Mouse (Mus musculus): Measurements from ENCODE around the gene Tph2.

Tph2 gene

DNA sequence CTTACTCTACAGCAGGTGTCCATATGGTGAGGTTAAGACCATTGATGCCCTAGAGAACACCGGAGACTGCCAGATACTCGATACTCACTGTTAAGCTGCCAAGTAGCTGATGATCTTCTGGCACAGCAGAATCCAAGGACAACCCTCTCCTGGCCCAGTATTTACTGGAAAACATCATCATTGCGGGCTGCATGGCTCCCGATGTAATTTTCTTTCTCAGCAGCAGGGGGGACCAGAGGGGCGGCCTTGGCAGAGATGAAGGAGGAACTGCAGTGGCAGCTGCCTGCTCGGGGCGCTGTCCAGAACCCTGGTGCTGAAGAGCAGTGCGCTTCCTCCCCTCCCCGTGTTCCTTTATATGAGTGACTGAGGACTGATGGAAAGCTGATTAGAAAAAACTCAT lies at the start of gene Tph2:
Gene Tph2, minus strand, starts transcription at position 326 of the 400 bp plus-strand sequence.
- in situ Hi-C loops (cut with MboI, MseI): loop anchor here in 1 of 2 experiments (25.0 kb wide), 1 partner anchor 1003 kb away; no protein-coding TSS in a partner anchor

DNA sequence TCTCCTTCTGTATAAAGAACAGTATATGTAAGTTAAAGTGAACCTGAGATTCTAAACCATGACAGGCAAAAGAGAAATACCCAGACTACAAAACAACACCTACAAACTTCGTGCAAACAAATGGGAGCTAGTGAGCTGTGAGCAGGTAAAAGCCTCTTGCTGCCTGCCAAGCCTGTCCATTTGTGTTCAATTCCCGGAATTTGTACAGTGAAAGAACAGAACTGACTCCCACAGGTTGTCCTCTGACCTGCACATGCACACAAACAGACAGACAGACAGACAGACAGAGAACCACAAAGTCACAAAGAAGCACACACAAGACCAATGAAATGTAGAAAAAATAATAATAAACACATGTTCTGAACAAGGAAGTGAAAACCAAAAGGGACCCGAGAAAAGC lies 49.0 kb upstream of the Tph2 start:
- in situ Hi-C loops (cut with MboI, MseI): loop anchor here in 1 of 2 experiments (10.0 kb wide), 1 partner anchor 171 kb away; no protein-coding TSS in a partner anchor

DNA sequence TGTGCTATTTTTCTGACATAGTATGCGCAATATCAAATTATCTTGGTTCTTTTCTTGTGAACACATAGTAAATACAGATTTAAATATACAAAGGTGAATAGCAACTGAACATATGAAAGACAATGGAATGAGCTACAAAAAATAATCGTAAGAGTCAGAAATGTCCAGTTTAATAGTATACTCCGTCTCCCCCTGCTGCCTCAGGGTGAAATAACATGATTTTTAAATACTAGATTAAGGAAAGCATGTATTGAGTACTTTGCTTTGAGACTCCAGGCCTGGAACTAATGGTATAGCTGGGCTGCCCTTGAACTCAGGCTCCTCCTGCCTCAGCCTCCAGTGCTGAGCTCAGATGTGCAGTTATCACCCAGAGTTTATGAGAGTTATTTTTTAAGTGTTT lies 47.7 kb upstream of the Tph2 start:
- in situ Hi-C loops (cut with MboI, MseI): loop anchor here in 1 of 2 experiments (10.0 kb wide), 1 partner anchor 172 kb away; no protein-coding TSS in a partner anchor

DNA sequence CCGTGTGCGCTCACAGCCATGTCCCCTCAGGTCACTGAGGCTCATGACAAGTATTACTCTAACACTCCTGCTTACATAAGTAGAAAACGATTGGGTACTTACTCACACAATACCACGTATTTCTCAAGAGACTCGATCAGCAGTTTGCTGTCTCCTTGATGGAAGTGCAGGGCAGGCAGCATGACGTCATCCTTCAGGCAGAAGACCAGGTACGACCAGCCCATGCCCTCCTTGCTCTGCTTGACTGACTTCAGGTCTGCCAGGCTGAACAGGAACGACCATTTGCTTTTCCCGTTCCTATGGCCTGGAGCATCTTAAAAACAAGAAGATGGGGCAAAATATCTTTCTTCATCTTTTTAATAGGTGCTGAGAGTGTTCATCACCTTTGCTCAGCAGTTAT lies 44.2 kb upstream of the Tph2 start:
- in situ Hi-C loops (cut with MboI, MseI): no loop called here

DNA sequence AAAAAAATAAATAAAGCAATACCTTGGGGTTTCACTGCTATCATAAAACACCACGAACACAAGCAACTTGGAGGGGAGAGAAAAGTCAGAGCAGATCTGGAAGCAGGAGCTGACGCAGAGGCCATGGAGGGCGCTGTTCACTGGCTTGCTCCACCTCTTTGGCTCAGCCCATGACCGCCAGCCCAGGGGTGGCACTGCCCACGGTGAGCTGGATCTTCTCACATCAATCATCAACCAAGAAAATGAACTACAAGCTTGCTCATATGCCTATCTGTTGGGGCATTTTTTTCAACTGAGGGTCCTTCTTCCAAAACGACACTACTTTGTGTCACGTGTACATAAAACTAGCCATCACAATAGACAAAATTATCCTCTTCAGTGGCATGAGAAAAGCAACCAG lies 41.8 kb upstream of the Tph2 start:
- in situ Hi-C loops (cut with MboI, MseI): no loop called here

DNA sequence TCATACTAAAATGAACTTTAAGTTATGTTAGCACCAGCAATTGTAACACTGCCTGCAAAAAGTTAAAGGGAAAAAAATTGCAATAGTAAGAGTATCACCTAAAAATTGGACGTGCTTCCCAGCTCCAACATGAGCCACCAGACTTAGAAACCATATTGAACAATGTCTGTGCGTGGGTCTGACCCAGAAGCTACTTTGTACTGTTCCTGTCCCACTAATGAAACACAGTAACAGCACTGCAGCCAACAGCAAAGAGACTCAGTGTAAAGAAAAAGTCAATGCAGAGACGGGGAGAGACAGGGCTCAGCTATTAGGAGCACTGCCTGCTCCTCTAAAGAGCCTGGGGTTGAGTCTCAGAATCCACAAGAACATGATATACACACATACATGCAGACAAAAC lies 39.0 kb upstream of the Tph2 start:
- in situ Hi-C loops (cut with MboI, MseI): no loop called here

DNA sequence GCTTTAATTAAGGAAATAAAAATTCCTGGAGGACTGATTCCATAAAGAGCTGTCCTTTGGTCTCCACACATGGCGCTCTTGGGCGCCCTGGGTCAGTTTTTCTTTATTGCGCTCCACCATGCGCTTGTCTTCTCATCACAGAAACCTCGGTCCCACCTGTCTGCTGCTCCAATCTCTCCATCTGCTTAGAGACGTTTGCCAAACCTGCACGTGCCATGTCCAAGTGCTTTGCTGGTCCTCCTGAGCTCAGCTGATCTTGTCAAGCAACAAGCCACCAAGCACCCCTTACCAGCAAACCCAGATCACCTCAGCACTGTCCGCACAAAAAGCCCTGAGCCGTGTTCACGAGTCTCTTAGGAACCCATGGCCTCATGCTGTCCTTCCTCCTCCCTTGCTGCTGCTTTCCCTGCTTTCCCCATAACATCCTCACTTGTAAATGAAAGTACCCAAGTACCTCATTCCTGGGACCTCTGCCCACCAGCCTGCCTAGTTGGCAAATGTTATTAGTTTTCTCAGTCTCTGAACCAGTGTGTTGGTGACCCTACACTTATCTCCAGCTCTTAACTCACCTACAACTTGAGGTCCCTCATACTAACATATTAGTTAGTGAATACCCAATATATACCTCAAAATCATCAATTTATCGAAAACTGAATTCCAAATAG lies 28.2 kb upstream of the Tph2 start:
- in situ Hi-C loops (cut with MboI, MseI): no loop called here

DNA sequence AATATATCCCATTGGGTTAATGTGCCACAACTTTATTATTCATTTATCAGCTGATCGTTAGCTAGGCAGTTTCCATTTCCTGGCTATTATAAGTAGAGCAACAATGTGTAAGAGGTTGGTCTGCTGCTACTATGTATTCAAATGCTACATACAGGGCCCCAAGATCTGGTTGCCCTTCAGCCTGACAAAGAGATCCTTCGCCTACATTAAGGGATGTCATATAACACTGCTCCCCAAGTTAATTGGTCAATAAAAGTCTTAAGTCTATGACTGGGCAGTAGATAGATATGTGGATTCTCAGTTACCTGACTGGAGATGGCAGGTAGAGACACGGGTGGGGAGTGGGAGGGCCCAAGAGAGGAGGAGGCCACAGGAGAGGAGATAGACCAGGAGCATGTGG lies 21.0 kb upstream of the Tph2 start:
- in situ Hi-C loops (cut with MboI, MseI): no loop called here

DNA sequence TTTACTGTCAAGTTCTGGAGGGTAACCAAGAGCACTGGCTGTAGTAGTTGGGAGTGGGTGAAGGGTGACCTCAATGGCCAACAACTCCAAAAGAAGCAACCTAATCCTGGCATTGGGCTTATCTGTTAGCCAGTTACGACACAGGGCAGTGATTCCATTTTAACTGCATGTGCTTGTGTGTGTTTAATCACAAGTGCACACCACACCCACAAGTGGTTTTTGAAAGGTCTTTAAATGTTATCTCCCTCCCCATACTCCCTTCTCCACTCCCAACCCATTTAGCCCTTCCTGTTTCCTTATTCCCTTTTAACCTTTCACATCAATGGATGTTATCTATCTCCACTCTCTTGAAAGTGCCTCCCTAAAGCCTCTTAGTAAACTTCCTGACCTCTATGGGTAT lies 20.5 kb upstream of the Tph2 start:
- in situ Hi-C loops (cut with MboI, MseI): no loop called here

DNA sequence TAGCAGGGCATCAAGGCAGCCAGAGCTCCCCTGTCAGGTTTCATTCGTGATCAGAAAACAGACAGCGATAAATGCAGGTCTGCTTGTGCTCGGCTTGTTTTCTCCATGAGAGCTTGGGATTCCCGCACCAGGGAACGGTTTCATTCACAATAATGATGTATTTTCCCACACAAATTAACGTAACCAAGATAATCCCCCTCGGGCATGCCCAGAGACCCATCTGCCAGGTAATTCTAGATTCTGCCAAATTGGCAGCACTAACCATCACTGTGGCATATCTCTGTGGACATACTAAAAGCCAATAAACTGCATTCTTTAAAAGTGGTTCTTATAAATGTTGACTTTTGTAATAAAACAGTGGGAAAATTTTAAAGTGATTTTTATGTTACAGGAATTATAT lies 6.4 kb upstream of the Tph2 start:
- in situ Hi-C loops (cut with MboI, MseI): loop anchor here in 1 of 2 experiments (25.0 kb wide), 1 partner anchor 996 kb away; no protein-coding TSS in a partner anchor

DNA sequence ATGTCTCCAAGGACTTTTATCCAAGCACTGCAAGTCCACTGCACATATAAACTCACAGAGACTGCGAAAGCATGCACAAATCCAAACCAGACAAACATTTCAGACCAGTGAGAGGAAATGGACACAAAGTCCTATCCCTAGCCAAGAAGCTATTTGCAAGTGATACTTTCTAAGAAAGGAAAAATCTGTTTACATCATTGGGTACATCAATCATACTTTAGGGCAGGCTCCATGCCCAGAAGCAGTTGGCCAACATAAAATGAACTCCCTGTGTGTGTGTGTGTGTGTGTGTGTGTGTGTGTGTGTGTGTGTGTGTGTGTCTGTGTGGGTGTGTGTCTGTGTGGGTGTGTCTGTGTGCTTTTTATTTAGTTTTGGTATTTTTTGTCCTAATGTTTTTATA lies 2.6 kb upstream of the Tph2 start:
- in situ Hi-C loops (cut with MboI, MseI): loop anchor here in 1 of 2 experiments (25.0 kb wide), 1 partner anchor 1000 kb away; no protein-coding TSS in a partner anchor

DNA sequence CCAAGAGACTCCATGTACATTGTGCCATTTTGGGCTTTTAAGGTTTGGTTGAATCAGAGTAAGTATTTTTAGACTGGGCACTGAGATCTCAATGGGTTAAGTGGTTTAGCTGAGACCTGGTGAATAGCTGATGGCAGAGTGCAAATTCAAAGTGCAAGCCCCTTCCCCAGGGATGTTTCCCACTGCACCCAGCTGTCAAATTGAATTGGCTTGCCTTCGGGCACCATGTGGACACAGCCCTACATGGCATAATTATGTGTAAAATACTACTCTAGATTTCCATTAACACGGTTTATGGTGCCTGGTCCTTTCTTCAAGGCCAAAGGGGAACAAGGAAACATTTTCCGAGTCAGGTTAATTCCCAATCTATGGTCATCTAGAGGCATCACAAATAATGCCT lies 3.8 kb downstream of the Tph2 start:
- in situ Hi-C loops (cut with MboI, MseI): loop anchor here in 1 of 2 experiments (25.0 kb wide), 1 partner anchor 1006 kb away; no protein-coding TSS in a partner anchor

DNA sequence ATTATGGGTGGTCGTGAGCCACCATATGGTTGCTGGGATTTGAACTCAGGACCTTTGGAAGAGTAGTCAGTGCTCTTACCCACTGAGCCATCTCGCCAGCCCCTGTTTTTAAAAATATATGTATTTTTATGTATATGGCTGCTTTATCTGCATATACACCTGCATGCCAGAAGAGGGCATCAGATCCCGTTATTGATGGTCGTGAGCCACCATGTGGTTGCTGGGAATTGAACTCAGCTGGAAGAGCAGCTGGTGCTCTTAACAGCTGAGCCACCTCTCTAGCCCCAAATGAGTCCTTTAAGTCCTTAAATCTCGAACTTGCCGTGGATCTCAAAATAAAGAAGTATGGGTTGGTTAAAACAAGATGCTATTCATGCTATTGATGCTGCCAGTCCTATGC lies 6.8 kb downstream of the Tph2 start:
- in situ Hi-C loops (cut with MboI, MseI): loop anchor here in 1 of 2 experiments (25.0 kb wide), 1 partner anchor 1009 kb away; no protein-coding TSS in a partner anchor

DNA sequence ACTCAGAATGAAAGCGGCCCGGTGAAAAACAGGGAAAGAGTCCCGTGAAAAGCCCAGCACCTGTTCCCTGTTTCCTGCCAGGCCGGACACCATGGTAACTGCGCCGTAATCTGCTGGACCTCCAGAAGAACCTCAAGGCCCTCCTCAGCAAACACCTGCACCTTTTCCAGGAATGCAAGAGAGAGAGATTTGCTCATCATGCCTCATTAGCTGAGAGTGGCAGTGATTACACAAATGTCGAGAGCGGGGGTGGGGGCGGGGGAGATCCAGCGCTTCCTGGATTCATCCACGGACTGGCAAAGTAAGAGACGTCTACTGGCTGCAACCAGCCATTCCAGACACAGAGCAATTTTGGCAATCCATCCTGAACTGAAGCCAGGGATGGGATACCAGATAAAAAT lies 9.2 kb downstream of the Tph2 start:
- in situ Hi-C loops (cut with MboI, MseI): loop anchor here in 1 of 2 experiments (25.0 kb wide), 1 partner anchor 1012 kb away; no protein-coding TSS in a partner anchor

DNA sequence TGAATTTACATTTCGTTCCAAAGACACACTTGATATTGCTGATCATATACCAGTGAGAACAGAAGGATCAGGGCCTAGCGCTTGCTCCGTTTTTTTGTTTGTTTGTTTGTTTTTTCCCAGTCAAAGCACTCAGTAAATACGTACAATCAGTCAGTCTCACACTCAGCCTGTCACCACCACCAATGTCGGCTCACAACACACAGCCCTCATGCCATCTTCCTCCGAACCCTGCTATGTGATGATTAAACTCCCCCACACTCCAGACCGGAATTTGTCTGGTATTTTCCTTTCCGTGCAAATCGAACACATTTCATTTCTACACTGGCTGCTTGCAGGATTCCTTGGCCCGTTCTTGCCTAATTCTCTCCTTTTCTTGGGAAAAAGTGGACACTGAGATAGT lies 11.5 kb downstream of the Tph2 start:
- in situ Hi-C loops (cut with MboI, MseI): no loop called here

DNA sequence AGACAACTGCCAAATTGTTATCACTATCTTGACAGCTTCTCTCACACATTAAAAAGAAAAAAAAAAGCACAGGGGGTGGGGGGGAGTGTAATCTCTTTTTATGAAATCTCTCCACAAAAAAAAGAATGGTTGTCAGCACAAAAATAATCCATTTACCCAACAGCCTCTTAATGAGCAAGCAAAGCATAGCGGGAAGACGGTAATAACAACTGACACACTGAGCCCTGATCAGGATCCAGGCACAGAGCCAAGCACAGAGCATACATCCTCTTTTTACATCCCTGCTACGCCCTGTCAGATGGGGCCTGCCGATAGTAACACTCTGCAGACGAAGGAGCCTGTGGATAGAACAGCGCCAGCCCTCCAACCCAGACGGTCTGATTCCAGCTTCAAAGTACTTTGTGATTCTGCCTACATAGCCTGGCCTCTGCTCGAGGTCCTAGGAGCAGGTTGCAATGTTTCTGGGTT lies 13.4 kb downstream of the Tph2 start:
- in situ Hi-C loops (cut with MboI, MseI): no loop called here

DNA sequence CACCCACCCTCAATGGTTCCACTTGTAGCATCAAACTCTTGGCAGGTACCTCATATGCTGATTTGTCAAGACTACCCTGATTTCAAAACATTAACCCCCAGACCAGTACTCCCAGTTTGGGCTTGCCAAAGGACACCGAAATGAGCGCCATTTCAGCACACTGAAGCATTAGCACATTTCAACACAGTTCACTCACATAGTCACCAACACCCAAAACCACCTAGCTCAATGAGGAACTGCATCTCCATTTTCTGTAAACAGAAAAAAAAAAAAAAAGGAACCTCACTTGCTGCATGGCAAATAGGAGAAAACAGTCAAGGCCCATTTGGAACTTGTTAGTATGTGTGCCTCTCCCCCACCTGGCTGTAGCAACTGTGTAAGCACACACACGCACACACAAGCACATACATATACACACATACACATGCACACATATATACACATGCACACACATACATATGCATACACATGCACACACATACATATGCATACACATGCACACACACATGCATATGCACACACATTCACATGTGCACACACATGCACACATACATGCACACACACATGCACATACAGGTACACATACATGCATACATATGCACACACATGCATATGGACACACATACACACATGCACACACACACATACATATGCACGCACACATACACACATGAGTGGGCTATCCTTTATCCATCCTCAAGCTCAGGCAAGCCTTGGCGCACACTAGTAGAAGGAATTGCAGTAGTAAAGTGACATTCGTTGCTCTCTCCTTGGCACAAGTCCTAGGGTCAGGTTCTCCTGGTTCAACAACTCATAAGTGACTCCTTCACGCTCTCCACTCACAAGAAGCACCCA lies 14.1 kb downstream of the Tph2 start:
- in situ Hi-C loops (cut with MboI, MseI): no loop called here

DNA sequence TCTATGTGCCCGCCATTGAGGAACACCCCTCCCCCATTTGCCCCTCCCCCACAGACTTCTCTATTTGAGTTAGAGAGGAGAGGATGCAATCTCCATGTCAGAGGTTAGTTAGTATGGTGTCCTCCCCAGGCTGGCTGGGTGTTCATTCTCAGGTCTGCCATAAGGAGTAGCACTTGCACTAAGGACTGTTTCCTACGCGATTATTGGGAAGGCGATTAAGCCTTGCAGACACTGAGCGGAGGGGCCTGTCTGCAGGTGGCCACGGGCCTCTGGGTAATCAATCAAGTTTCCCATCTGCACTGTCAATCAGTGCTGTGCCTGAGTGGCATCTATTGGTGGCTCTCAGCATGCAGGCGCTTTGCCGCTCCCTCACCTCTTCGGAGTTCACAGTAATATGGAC lies 15.4 kb downstream of the Tph2 start:
- in situ Hi-C loops (cut with MboI, MseI): no loop called here

DNA sequence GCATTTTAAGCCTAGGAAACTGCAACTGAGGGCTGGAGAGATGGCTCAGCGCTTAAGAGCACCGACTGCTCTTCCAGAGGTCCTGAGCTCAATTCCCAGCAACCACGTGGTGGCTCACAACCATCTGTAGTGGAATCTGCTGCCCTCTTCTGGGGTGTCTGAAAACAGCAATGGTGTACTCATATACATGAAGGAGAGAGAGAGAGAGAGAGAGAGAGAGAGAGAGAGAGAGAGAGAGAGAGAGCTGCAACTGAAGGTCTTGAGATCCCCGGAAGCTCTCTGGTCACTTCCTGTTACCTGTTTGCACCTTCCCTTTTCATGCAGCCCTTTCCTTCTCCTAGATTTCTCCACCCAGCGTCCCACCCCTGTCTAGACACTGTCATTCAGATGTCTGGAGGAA lies 24.5 kb downstream of the Tph2 start:
- in situ Hi-C loops (cut with MboI, MseI): no loop called here

DNA sequence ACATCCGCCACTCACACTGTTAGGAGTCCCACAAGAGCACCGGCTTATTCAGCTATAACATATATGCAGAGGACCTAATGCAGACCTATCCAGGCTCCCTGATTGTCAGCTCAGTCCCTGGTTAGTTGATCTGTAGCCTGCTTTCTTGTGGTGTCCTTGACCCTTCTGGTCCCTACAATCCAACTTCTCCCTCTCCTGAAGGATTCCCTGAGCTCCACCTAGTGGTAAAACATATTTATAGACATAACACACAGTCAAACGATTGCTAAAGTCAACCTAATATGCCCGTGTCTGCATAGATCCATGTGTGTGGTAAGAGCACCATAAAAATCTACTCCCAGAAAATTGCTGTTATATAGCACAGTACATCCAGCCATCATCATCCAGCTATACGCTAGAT lies 37.5 kb downstream of the Tph2 start:
- in situ Hi-C loops (cut with MboI, MseI): no loop called here

DNA sequence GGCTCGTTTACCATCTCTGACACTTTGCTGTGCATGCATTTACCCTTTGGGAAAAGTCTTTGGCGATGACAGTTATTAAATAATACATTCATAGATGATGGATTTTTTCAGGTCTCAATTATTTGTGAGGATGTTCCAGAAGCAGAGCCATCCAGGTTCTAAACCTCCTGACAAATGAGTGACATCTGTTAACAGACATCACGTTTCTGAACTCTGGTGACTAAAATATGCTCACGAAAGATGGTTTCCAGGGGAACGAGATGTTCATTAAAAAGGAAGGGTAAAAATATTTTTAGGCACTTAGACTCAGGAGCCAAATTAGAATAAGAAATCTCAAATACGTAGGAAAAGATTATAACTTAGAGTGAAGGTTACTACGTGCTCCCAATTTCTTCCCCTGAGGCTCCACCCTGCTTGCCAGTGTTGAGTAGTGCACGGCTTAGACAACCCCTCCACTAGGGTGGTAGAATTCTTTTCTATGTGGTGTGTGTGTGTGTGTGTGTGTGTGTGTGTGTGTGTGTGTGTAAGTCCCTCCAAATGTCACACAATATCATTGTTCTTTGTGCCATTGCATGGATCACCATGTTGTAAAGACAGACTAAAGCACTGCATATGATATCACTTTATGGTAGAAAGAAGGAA lies 38.4 kb downstream of the Tph2 start:
- in situ Hi-C loops (cut with MboI, MseI): no loop called here

DNA sequence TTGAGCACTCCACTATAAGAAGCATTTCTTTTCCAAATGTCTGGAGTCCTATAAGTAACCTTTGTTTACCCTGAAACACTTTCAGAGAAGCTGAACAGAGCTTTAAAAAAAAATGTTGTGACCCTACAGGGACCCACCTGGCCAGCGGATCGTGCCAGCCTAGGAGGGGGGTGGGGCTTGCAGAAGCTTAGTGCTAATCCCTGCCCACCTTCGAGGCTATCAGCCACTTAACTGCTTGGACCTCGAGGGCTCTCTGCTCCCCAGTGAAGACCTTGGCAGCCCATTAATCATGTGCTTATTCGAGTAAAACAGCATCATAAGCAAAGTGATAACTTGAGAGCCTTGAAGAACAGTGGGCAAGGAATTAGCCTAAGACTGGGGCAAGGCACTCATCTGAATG lies 40.3 kb downstream of the Tph2 start:
- in situ Hi-C loops (cut with MboI, MseI): no loop called here
